Mouse (Mus musculus) cerebellum, adult 8-10 months (tissue): ENCODE data around the gene Clta.
"Not testable (repeated sequence)": the region's sequence is repeated elsewhere in the genome, so short reads cannot be mapped to it uniquely, and the experiment has no call there.

Experiments used
- DNase-seq: peaks from one replicate; pipeline ENCODE4 v3.0.0; 2022

Clta gene

GRCm38 (mm10) chr4:44028303-44029135 is 24.3 kb downstream of the Clta start:
- DNase-seq, result peak; percentile 17

GRCm38 (mm10) chr4:44029661-44030066 is 25.4 kb downstream of the Clta start:
- DNase-seq, result peak; percentile 38

GRCm38 (mm10) chr4:44031521-44031920 is 27.3 kb downstream of the Clta start:
- peak; percentile 50 for DNase-seq

GRCm38 (mm10) chr4:44036455-44036854 is 32.2 kb downstream of the Clta start:
- DNase-seq, result no peak

GRCm38 (mm10) chr4:44040802-44041201 is 36.5 kb downstream of the Clta start:
- DNase-seq, result no peak

- no peak for DNase-seq
Observed at GRCm38 (mm10) chr4:44042429-44042828, 38.2 kb downstream of the Clta start.

- DNase-seq, result not testable (repeated sequence)
Observed at GRCm38 (mm10) chr4:44043182-44043581, 38.9 kb downstream of the Clta start.

GRCm38 (mm10) chr4:44044685-44045356 is 40.6 kb downstream of the Clta start:
- no peak for DNase-seq

GRCm38 (mm10) chr4:44046066-44046465 is 41.8 kb downstream of the Clta start:
- DNase-seq, result no peak

GRCm38 (mm10) chr4:44049812-44050211 is 45.6 kb downstream of the Clta start:
- no peak for DNase-seq

- DNase-seq, result no peak
Observed at GRCm38 (mm10) chr4:44059674-44060073, 55.4 kb downstream of the Clta start.

GRCm38 (mm10) chr4:44062062-44062461 is 57.8 kb downstream of the Clta start:
- DNase-seq, result no peak

- DNase-seq, result no peak
Observed at GRCm38 (mm10) chr4:44062816-44063215, 58.6 kb downstream of the Clta start.

- peak; percentile 88 for DNase-seq
Observed at GRCm38 (mm10) chr4:44065355-44066025, 61.2 kb downstream of the Clta start.

GRCm38 (mm10) chr4:44066891-44067290 is 62.6 kb downstream of the Clta start:
- DNase-seq, result no peak

GRCm38 (mm10) chr4:44068736-44069135 is 64.5 kb downstream of the Clta start:
- DNase-seq, result no peak

GRCm38 (mm10) chr4:44069411-44069810 is 65.2 kb downstream of the Clta start:
- no peak for DNase-seq

- no peak for DNase-seq
Observed at GRCm38 (mm10) chr4:44070641-44071040, 66.4 kb downstream of the Clta start.

- DNase-seq, result no peak
Observed at GRCm38 (mm10) chr4:44071741-44072145, 67.5 kb downstream of the Clta start.

GRCm38 (mm10) chr4:44072146-44072872 is 68.1 kb downstream of the Clta start:
- DNase-seq, result peak; percentile 87

GRCm38 (mm10) chr4:44072873-44073441 is 68.7 kb downstream of the Clta start:
- no peak for DNase-seq

- DNase-seq, result no peak
Observed at GRCm38 (mm10) chr4:44073799-44074198, 69.5 kb downstream of the Clta start.

GRCm38 (mm10) chr4:44074422-44074821 is 70.2 kb downstream of the Clta start:
- DNase-seq, result no peak
